Mouse (Mus musculus) G1E (cell line): ENCODE data around the gene Fam45a. TPM values are rescaled to one million over a fixed set of nuclear protein-coding genes. Genes with fewer than 3 reads are reported as not detected.

ENCODE experiments used
- ATAC-seq: 2 replicates; pipeline ENCODE4 v1.8.0; 2016; ENCODE audit warnings: mild to moderate bottlenecking; ENCODE audit not compliant: insufficient number of reproducible peaks, poor library complexity, low FRiP score, severe bottlenecking; ENCODE audit errors: extremely low read depth
- DNase-seq: peaks from one replicate; pipeline ENCODE4 v3.0.0; 2012; ENCODE audit warnings: low spot score
- H3K27me3 ChIP-seq: 2 replicates; pipeline ENCODE4 v1.6.1; 2012; ENCODE audit warnings: mild to moderate bottlenecking, low read length, inconsistent platforms; ENCODE audit not compliant: insufficient read depth
- H3K36me3 ChIP-seq: replicated peaks from 2 replicates; pipeline ENCODE3; 2012; ENCODE audit warnings: mild to moderate bottlenecking, inconsistent platforms
- H3K4me1 ChIP-seq: 2 replicates; pipeline ENCODE4 v1.6.1; 2012; ENCODE audit warnings: low read depth, low read length, inconsistent platforms, mixed read lengths; ENCODE audit not compliant: insufficient read depth
- H3K4me3 ChIP-seq: 2 replicates; pipeline ENCODE4 v1.5.1; 2012; ENCODE audit warnings: low read depth, mild to moderate bottlenecking, inconsistent platforms, low read length, moderate library complexity, mixed read lengths
- H3K9me3 ChIP-seq: replicated peaks from 2 replicates; pipeline ENCODE4 v1.6.1; 2012; ENCODE audit warnings: inconsistent platforms
- CTCF ChIP-seq: IDR thresholded peaks from 2 replicates; pipeline ENCODE4 v1.5.1; 2012; ENCODE audit warnings: low read depth, low read length, inconsistent platforms, mixed read lengths
- GATA1 ChIP-seq: IDR thresholded peaks from 2 replicates; pipeline ENCODE4 v1.6.1; 2012; ENCODE audit warnings: borderline replicate concordance, low read length, inconsistent platforms, mixed read lengths
- GATA2 ChIP-seq: IDR thresholded peaks from 2 replicates; pipeline ENCODE4 v1.6.1; 2012; ENCODE audit warnings: low read depth, low read length, inconsistent platforms, borderline replicate concordance
- POLR2AphosphoS5 ChIP-seq: IDR thresholded peaks from 2 replicates; pipeline ENCODE4 v1.6.1; 2012; ENCODE audit warnings: low read depth, low read length, inconsistent platforms; ENCODE audit not compliant: insufficient replicate concordance
- TAL1 ChIP-seq: conservative IDR thresholded peaks from 2 replicates; pipeline ENCODE4 v1.6.1; 2012; ENCODE audit warnings: low read depth, low read length, inconsistent platforms, mixed read lengths
- polyA plus RNA-seq: library from polyadenylated mRNA; stranded (reverse); fragments of >175 nt; gene quantifications from 2 replicates; pipeline ENCODE4 v1.2.3, GENCODE M21; 2012
- total RNA-seq, 2 experiments: library from RNA; stranded (forward) in 1 of 2; stranded (reverse) in 1 of 2; fragments of 200-1000 nt in 1 of 2; fragments of >200 nt in 1 of 2; fragmentation: Nextera tagmentation in 1 of 2; gene quantifications; 2 replicates each; pipeline ENCODE4 v1.2.3; 2014 to 2017

Fam45a gene
- total and polyA plus RNA-seq, 3 experiments: 5.3 to 74.6 (median 29.7) TPM

DNA sequence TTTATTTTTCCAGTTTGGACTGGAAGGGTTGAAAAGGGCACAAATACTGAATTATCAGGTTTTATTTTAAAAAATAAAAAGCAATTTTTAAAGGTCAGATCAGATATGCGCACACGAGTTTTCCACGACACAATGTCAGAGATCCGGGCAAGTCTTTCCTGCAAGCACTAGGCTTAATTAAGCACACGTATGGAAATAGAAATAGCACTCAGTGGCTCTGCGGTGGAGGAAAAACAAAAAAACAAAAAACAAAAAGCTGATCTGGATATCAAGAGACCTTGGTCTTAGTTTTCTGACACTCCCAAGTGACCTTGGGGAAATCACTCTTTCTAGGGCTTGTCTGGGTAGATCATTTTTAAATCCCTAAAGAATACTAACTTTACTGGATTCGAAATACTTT is 21.9 kb upstream of the Fam45a start:
- ATAC-seq: no peak
- peaks cover 31% of the 10 kb centered on the region for H3K4me1 ChIP-seq
- TF ChIP-seq GATA1 (no peak), POLR2AphosphoS5 (no peak), TAL1 (no peak), GATA2 (no peak), CTCF (no peak)
- peak overlapping the region; percentile 77 for H3K4me3 ChIP-seq
- no peak for DNase-seq
- H3K36me3 ChIP-seq: peaks cover 20% of the 10 kb centered on the region
- no peaks in the 10 kb centered on the region for H3K9me3 ChIP-seq
- H3K27me3 ChIP-seq: no peaks in the 10 kb centered on the region

DNA sequence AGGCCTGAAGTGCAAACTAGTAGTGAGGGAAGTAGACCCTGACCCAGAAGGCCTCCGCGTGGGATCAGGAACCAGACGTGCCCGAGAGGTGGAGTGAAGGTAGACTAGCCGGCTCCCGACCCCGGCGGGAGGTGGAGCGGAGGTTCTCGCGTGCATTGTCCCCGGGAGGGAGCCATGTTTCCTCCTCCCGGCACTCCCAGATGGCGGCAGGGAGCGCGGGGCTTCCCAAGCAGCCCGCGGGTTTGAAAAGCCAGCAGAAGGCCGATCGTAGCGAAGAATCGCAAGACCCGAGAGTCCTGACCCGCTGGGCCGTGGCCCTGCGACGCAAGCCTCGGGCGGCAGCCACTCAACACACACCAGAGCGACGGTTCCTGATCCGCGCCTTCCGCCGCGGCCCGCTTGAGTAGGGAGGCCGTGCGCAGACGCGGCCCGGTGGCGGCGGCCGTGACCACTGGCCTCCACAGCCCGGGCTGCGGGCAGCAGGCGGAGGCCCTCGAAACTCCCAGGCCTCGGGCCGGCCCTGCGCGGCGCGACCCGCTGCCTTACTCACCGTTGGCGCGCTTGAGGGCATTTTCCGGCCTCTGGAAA is 21.4 kb upstream of the Fam45a start:
- no peaks in the 10 kb centered on the region for H3K27me3 ChIP-seq
- H3K4me3 ChIP-seq: peak overlapping the region; percentile 77
- no peak for TF ChIP-seq POLR2AphosphoS5
- no peak for TF ChIP-seq GATA2
- TF ChIP-seq GATA1: no peak
- no peak for TF ChIP-seq CTCF
- no peak for TF ChIP-seq TAL1
- peaks cover 27% of the 10 kb centered on the region for H3K4me1 ChIP-seq
- no peak for ATAC-seq
- H3K36me3 ChIP-seq: peaks cover 16% of the 10 kb centered on the region
- peak; percentile 73 for DNase-seq
- H3K9me3 ChIP-seq: no peaks in the 10 kb centered on the region

DNA sequence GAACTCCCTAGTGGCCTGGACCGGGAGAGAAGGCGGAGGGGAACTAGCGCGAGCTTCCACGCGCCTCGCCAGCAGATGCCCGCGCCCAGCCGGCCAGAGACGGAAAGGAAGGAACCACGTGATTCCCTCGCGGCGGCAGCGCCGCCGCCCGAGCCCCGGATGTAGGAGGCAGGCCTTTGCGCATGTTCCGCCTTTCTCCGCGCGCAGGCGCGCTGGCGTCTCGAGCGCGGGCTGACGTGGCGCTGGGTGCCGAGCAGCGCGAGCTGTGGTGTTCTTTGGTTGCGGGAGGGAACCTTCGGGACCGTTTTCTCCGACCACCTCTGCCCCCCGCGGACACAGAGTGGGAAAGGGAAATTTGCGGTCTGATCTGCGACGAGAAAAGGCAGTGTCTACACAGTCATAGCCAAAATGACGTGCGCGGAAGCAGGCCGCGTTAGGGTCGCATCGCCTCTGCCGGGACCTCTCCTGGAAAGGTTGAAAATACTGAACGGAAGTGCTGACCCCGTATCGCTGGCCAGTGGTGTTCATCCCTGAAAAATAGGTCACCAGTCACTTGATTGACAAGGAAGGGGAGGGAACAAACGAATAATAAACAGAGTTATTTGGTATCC is 20.7 kb upstream of the Fam45a start, which contains the start of gene Eif3a:
Eif3a (minus strand) TSS at position 108 of the 611 bp plus-strand sequence.
- Histone ChIP-seq H3K9me3 (no peaks in the 10 kb centered on the region), H3K27me3 (no peaks in the 10 kb centered on the region), H3K36me3 (peaks cover 15% of the 10 kb centered on the region), H3K4me1 (peaks cover 31% of the 10 kb centered on the region), H3K4me3 (peak within 1 kb of the TSS; percentile 77)
- ATAC-seq (peak; percentile 59), DNase-seq (peak; percentile 79)
- TF ChIP-seq GATA2 (no peak), POLR2AphosphoS5 (no peak; the same call in 1 of the 2 replicates), TAL1 (no peak), CTCF (no peak), GATA1 (no peak)

DNA sequence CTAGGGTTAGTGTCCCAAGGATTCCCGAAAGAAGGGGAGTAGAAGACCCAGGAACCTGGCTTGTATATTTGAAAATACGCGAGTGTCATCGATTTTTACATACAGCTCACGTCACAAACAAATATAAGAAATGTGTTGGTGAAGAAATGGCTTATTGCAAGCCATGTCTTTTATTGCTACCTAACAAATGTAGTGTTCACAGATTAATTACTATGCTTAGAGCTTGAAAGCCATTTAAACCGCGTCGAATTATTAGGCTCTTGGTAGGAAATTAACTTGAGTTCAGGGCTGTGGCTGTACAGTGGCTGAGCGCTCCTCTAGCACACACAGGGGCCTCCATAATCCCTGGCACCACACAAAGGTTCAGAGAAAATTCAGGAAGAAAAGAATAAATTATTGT is 20.2 kb upstream of the Fam45a start:
- TF ChIP-seq CTCF: no peak
- no peak for TF ChIP-seq POLR2AphosphoS5
- no peak for TF ChIP-seq GATA2
- no peak for TF ChIP-seq TAL1
- no peak for TF ChIP-seq GATA1
- DNase-seq (no peak), ATAC-seq (no peak)
- peak overlapping the region; percentile 77 for H3K4me3 ChIP-seq
- no peaks in the 10 kb centered on the region for H3K9me3 ChIP-seq
- H3K27me3 ChIP-seq: no peaks in the 10 kb centered on the region
- H3K4me1 ChIP-seq: peaks cover 26% of the 10 kb centered on the region
- peaks cover 11% of the 10 kb centered on the region for H3K36me3 ChIP-seq

DNA sequence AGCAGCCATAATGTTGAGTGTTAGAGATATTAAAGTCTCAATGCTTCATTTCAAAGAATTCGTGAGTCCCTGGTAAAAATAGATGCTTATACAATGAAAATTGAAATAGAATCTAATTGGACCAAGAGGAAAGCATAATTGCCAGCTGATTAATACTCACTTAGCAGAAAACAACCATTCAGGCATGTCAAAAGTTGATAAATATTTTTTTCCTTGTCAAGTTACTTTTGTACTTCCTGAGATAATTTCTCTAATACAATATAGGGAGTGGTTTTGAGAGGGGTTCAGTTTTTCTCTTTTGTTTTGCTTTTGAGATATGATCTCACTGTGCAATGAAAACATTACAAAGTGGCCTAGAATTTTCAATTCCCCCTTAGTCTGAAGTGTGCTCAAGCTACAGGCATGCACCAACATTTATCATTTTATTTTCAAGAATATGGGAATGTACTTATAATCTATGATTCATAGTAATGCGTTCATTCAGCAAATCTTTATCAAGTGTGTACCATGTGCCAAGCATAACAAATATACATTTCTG is 18.1 kb upstream of the Fam45a start:
- no peak for TF ChIP-seq POLR2AphosphoS5
- TF ChIP-seq CTCF: no peak
- TF ChIP-seq GATA1: no peak
- TF ChIP-seq GATA2: no peak
- TF ChIP-seq TAL1: no peak
- Histone ChIP-seq H3K27me3 (no peaks in the 10 kb centered on the region), H3K36me3 (peaks cover 2% of the 10 kb centered on the region), H3K9me3 (no peaks in the 10 kb centered on the region), H3K4me3 (no peak overlapping the region), H3K4me1 (peaks cover 24% of the 10 kb centered on the region)
- DNase-seq (no peak), ATAC-seq (no peak)

DNA sequence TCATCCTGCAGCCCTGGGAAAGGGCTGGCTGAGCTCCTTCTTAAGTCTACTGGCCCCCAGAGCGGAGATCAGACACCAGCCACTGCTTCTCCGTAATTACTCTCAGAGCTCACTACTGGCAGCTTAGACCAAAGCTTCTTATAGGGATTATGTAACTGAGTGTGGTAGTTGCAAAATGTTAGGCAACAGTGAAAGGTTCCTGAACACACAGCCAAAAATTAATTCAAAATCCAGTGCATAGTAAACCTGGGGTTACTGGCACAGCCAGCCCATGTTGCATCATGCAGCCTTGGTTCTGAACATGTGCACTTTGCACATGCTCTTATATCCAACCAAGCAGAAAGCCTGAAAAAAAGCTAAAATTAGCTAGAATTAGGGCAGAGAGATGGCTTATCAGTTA is 16.1 kb upstream of the Fam45a start:
- Histone ChIP-seq H3K4me3 (no peak overlapping the region), H3K27me3 (no peaks in the 10 kb centered on the region), H3K9me3 (no peaks in the 10 kb centered on the region), H3K4me1 (peaks cover 42% of the 10 kb centered on the region), H3K36me3 (no peaks in the 10 kb centered on the region)
- ATAC-seq: no peak
- TF ChIP-seq GATA1 (no peak), CTCF (no peak), POLR2AphosphoS5 (no peak), GATA2 (no peak), TAL1 (no peak)
- no peak for DNase-seq
